Mouse (Mus musculus) forebrain, embryonic 10.5 days (tissue): ENCODE data around the gene Clec2d. TPM values are rescaled to one million over a fixed set of nuclear protein-coding genes. Genes with fewer than 3 reads are reported as not detected.

Experiments
- DNase-seq: peaks from one replicate; pipeline ENCODE4 v3.0.0-alpha.2; 2017; ENCODE audit warnings: low spot score; ENCODE audit errors: extremely low spot score
- H3K27ac ChIP-seq: fragments of 300-500 bp; sonication (generic); 2 replicates; pipeline ENCODE4 v1.5.1; 2016; ENCODE audit warnings: mild to moderate bottlenecking
- H3K27me3 ChIP-seq: fragments of 300-500 bp; sonication (generic); 2 replicates; pipeline ENCODE4 v1.6.1; 2016; ENCODE audit warnings: mild to moderate bottlenecking; ENCODE audit not compliant: poor library complexity, severe bottlenecking
- H3K36me3 ChIP-seq: fragments of 300-500 bp; sonication (generic); replicated peaks from 2 replicates; pipeline ENCODE4 v1.6.1; 2016; ENCODE audit warnings: mild to moderate bottlenecking, moderate library complexity
- H3K4me1 ChIP-seq: fragments of 300-500 bp; sonication (generic); 2 replicates; pipeline ENCODE4 v1.6.1; 2016
- H3K4me3 ChIP-seq: fragments of 300-500 bp; sonication (generic); 2 replicates; pipeline ENCODE4 v1.5.1; 2016; ENCODE audit warnings: mild to moderate bottlenecking, moderate library complexity
- H3K9me3 ChIP-seq: fragments of 300-500 bp; sonication (generic); 2 replicates; pipeline ENCODE4 v1.6.1; 2016; ENCODE audit warnings: mild to moderate bottlenecking, moderate library complexity
- WGBS: fragments of 180-500 bp; shearing (Covaris S2); methylation state at CpG from one replicate; pipeline ENCODE4 v1.1.7; 2016; 5-methylcytosine and 5-hydroxymethylcytosine counted together
- microRNA-seq: library from miRNA; unstranded; fragments of <30 nt; microRNA quantifications from one replicate; pipeline ENCODE4, GENCODE M21; 2017
- polyA plus RNA-seq: library from polyadenylated mRNA; unstranded; fragments of >200 nt; fragmentation: Nextera tagmentation; extraction: Ambion mirVana; gene quantifications from 2 replicates; pipeline ENCODE4 v1.2.1, GENCODE M21; 2016

Clec2d gene
- polyA plus RNA-seq, 1 experiment from 2014 or later = not detected

- WGBS = 81% methylated on average over 8 of the region's 8 CpGs
- no peaks in the 10 kb centered on the region for H3K27me3 ChIP-seq
- no peak for DNase-seq
- H3K9me3 ChIP-seq = no peaks in the 10 kb centered on the region
- H3K4me3 ChIP-seq = no peak overlapping the region
- H3K36me3 ChIP-seq = no peaks in the 10 kb centered on the region
- H3K4me1 ChIP-seq = peaks cover 6% of the 10 kb centered on the region
- H3K27ac ChIP-seq = no peak overlapping the region
These were observed 54.3 kb downstream of the Clec2d start for GRCm38 (mm10) chr6:129234456-129235360.

GRCm38 (mm10) chr6:129235855-129236461 is 55.5 kb downstream of the Clec2d start:
- DNase-seq = no peak
- Histone ChIP-seq H3K4me3 (no peak overlapping the region), H3K9me3 (no peaks in the 10 kb centered on the region), H3K27ac (no peak overlapping the region), H3K27me3 (no peaks in the 10 kb centered on the region), H3K36me3 (no peaks in the 10 kb centered on the region), H3K4me1 (peaks cover 6% of the 10 kb centered on the region)
- 90% methylated on average over 5 of the region's 5 CpGs for WGBS

Small RNAs within 50 kb of the gene (microRNA-seq; reads per million reads assigned to microRNA genes)
- gene Gm27514 = not detected

Other genes starting within 250 kb of the Clec2d start
- not detected in 2 replicates for gene Clec2g, start 246.2 kb upstream of the Clec2d start, polyA plus RNA-seq
- gene Klrb1f, start 134.7 kb upstream of the Clec2d start, polyA plus RNA-seq = 0.10 TPM in 1 of 2 replicates, not detected in the other
- not detected in 2 replicates for gene Clec2e, start 79.7 kb upstream of the Clec2d start, polyA plus RNA-seq
- gene Cd69, start 94.8 kb downstream of the Clec2d start, polyA plus RNA-seq = 0.09 and 0.11 TPM in 2 replicates
- not detected in 2 replicates for gene 4922502D21Rik, start 151.2 kb downstream of the Clec2d start, polyA plus RNA-seq
- gene Clec12a, start 162.1 kb downstream of the Clec2d start, polyA plus RNA-seq = 0.38 and 0.39 TPM in 2 replicates
- gene Clec12b, start 205.3 kb downstream of the Clec2d start, polyA plus RNA-seq = not detected in 2 replicates
- 16.4 and 19.8 TPM in 2 replicates for gene Clec1b, start 216.7 kb downstream of the Clec2d start, polyA plus RNA-seq
- gene Clec9a, start 228.2 kb downstream of the Clec2d start, polyA plus RNA-seq = 0.36 TPM in 2 replicates